29 mouse cellular contexts compared by ENCODE assay signal in the genomic region with DNA sequence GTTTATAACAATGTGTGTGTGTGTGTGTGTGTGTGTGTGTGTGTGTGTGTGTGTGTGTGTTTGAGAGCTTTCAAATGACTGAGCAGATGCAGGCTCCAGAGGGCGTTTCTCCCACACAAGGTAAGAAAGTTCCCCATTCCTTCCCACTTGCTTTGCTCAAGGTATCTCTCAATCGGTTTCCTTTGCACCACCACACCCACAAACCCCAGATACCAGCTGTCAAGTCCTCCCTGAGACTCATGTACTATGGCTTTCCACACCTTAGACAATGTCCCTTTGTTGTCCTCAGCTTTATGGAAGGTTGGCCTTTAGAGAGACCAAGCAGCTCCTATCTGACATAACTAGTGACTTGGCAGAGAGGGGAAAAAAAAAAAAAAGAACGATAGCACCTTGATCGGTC. TPM values are rescaled to one million over a fixed set of nuclear protein-coding genes. Genes with fewer than 3 reads are reported as not detected.
DNase-seq lines count a peak whose midpoint lies in the region; ATAC-seq and TF ChIP-seq lines count a peak whose summit lies in the region.
"Had no signal": no experiment of that assay in that cellular context is flagged by ENCODE, and none has a peak within 500 bp of the region (broad histone marks: within the 10 kb centered on the region; RNA-seq: fewer than 3 reads in every experiment).

No protein-coding gene starts in this region.

- H3K9me3 ChIP-seq in intestine, embryonic 15.5 days = no peaks in the 10 kb centered on the region
- H3K9me3 ChIP-seq: embryonic facial prominence, embryonic 10.5 days; embryonic facial prominence, embryonic 13.5 days; forebrain, embryonic 12.5 days; forebrain, embryonic 15.5 days; heart, embryonic 10.5 days; heart, embryonic 13.5 days had no signal

- DNase-seq in ES-CJ7 (ENCODE audit: low read depth, low spot score) = peak; percentile 17
- no peak for DNase-seq in spleen, adult 18-20 months
- DNase-seq in cerebellum, postnatal 36 days = no peak
- no peak for DNase-seq in heart, adult 9 months (ENCODE audit: low spot score in 2 of 2)
- DNase-seq: adrenal gland, adult 8-10 months; adrenal gland, postnatal 36 days; B cell, adult 2 months; cerebellum, adult 18-20 months; cerebellum, adult 9-11 months; cerebellum, postnatal 25 days; embryo, embryonic 11 days; gastrocnemius, postnatal 25 days; heart, adult 18-20 months; heart, postnatal 14 days; heart, postnatal 4 days had no signal

- H3K27me3 ChIP-seq in intestine, embryonic 15.5 days (replicated peaks) = no peaks in the 10 kb centered on the region
- no peaks in the 10 kb centered on the region for H3K27me3 ChIP-seq in small intestine, adult 2 months (ENCODE audit: control insufficient read depth, insufficient read depth, low read length)
- H3K27me3 ChIP-seq: CH12.LX; embryonic facial prominence, embryonic 13.5 days; forebrain, embryonic 12.5 days; forebrain, embryonic 15.5 days; heart, embryonic 13.5 days had no signal

- ATAC-seq in intestine, embryonic 15.5 days = peak; percentile 70
- ATAC-seq: activated CD4-positive, CD25-positive, alpha-beta regulatory T cell, adult 4 months; forebrain, embryonic 15.5 days; hindbrain, postnatal 0 days; inflammation-experienced regulatory T-cells, adult 6 months had no signal

- no peak overlapping the region for H3K4me3 ChIP-seq in intestine, embryonic 15.5 days (replicated peaks)
- H3K4me3 ChIP-seq in small intestine, adult 2 months (ENCODE audit: low read depth, low read length) = no peak overlapping the region
- H3K4me3 ChIP-seq: embryonic facial prominence, embryonic 10.5 days; embryonic facial prominence, embryonic 13.5 days; erythroblast, embryonic 14.5 days; forebrain, embryonic 12.5 days; forebrain, embryonic 15.5 days; heart, embryonic 10.5 days; heart, embryonic 13.5 days had no signal

- no peak for TF ChIP-seq POLR2A in small intestine, adult 2 months (IDR thresholded peaks at IDR 0.05; ENCODE audit: low read depth, low read length)

- H3K4me1 ChIP-seq in intestine, embryonic 15.5 days (replicated peaks) = peaks cover 11% of the 10 kb centered on the region; the same call in 1 of the 2 replicates
- H3K4me1 ChIP-seq in small intestine, adult 2 months (ENCODE audit: control insufficient read depth, insufficient read depth, insufficient read length, low read length) = peaks cover 22% of the 10 kb centered on the region; the same call in 1 of the 2 replicates
- H3K4me1 ChIP-seq: embryonic facial prominence, embryonic 10.5 days; embryonic facial prominence, embryonic 13.5 days; forebrain, embryonic 12.5 days; forebrain, embryonic 15.5 days had no signal

- 63% methylated on average over 4 of the region's 4 CpGs for WGBS in intestine, embryonic 15.5 days
- WGBS in small intestine, adult 2 months = 14% methylated on average over 4 of the region's 4 CpGs

- no peak overlapping the region for H3K27ac ChIP-seq in intestine, embryonic 15.5 days
- H3K27ac ChIP-seq in small intestine, adult 2 months (ENCODE audit: insufficient read depth, low read depth, low read length) = peak overlapping the region; percentile 56
- H3K27ac ChIP-seq: embryonic facial prominence, embryonic 10.5 days; embryonic facial prominence, embryonic 13.5 days; forebrain, embryonic 12.5 days; forebrain, embryonic 15.5 days; heart, embryonic 10.5 days; heart, embryonic 13.5 days; hindbrain, embryonic 14.5 days; hindbrain, postnatal 0 days had no signal

- no peak for TF ChIP-seq CTCF in small intestine, adult 2 months (IDR thresholded peaks at IDR 0.05; ENCODE audit: extremely low read depth, insufficient read length, insufficient replicate concordance, low read depth, low read length)

- H3K36me3 ChIP-seq in intestine, embryonic 15.5 days = no peaks in the 10 kb centered on the region
- no peaks in the 10 kb centered on the region for H3K36me3 ChIP-seq in small intestine, adult 2 months (ENCODE audit: control insufficient read depth, insufficient read depth, low read length)
- H3K36me3 ChIP-seq: embryonic facial prominence, embryonic 10.5 days; embryonic facial prominence, embryonic 13.5 days; forebrain, embryonic 12.5 days; forebrain, embryonic 15.5 days; heart, embryonic 10.5 days; heart, embryonic 13.5 days had no signal

- no peak overlapping the region for H3K4me2 ChIP-seq in intestine, embryonic 15.5 days (replicated peaks)
- H3K4me2 ChIP-seq: embryonic facial prominence, embryonic 13.5 days; forebrain, embryonic 12.5 days; forebrain, embryonic 15.5 days; heart, embryonic 13.5 days; hindbrain, embryonic 14.5 days had no signal

- no peak overlapping the region for H3K9ac ChIP-seq in intestine, embryonic 15.5 days
- H3K9ac ChIP-seq: embryonic facial prominence, embryonic 13.5 days; forebrain, embryonic 12.5 days; forebrain, embryonic 15.5 days; heart, embryonic 13.5 days; hindbrain, embryonic 14.5 days had no signal

RNA-seq across cellular contexts. Expression of a gene that starts 29.3 kb away (rescaled TPM):
- polyA plus RNA-seq in intestine, embryonic 15.5 days (2015; fragmentation: Nextera tagmentation; extraction: Ambion mirVana) = 7.5 TPM in 2 replicates
- polyA plus RNA-seq in small intestine, adult 2 months (2012; rRNA removed) = 1.7 and 5.6 TPM in 2 replicates

RNA-seq across cellular contexts. Expression of a gene that starts 51.1 kb away (rescaled TPM):
- 23.7 and 23.9 TPM in 2 replicates for polyA plus RNA-seq in intestine, embryonic 15.5 days (2015; fragmentation: Nextera tagmentation; extraction: Ambion mirVana)
- 10.6 and 61.1 TPM in 2 replicates for polyA plus RNA-seq in small intestine, adult 2 months (2012; rRNA removed)
